Mouse (Mus musculus) C2C12 (cell line): ENCODE data around the gene AC129217.1. TPM values are rescaled to one million over a fixed set of nuclear protein-coding genes. Genes with fewer than 3 reads are reported as not detected.

Experiments used
- H3K27me3 ChIP-seq: one replicate; pipeline ENCODE4 v1.6.1; 2011; ENCODE audit not compliant: control insufficient read depth, insufficient read depth, insufficient read length
- H3K36me3 ChIP-seq: one replicate; pipeline ENCODE4 v1.6.1; 2011; ENCODE audit not compliant: control insufficient read depth, insufficient read depth
- H3K4me3 ChIP-seq: one replicate; pipeline ENCODE4 v1.5.1; 2011; ENCODE audit warnings: mild to moderate bottlenecking, control low read depth; ENCODE audit not compliant: poor library complexity, insufficient read depth, severe bottlenecking
- H3K79me2 ChIP-seq: one replicate; pipeline ENCODE4 v1.6.1; 2011; ENCODE audit not compliant: control insufficient read depth, insufficient read depth
- H3K79me3 ChIP-seq: one replicate; pipeline ENCODE4 v1.6.1; 2011; ENCODE audit warnings: low read depth, control low read depth
- H3ac ChIP-seq: one replicate; pipeline ENCODE3; 2011; ENCODE audit warnings: low read depth; ENCODE audit not compliant: control insufficient read depth, insufficient read length
- CEBPB ChIP-seq: IDR thresholded peaks from one replicate; pipeline ENCODE4 v1.6.1; 2011; ENCODE audit warnings: low read depth, mild to moderate bottlenecking, control low read depth, moderate library complexity
- CTCF ChIP-seq: IDR thresholded peaks from one replicate; pipeline ENCODE4 v1.5.1; 2011; ENCODE audit not compliant: control insufficient read depth, insufficient read depth, insufficient read length
- FOSL1 ChIP-seq: IDR thresholded peaks from one replicate; pipeline ENCODE4 v1.8.0; 2011; ENCODE audit warnings: mild to moderate bottlenecking, low read length; ENCODE audit not compliant: poor library complexity, insufficient read depth, severe bottlenecking
- MAX ChIP-seq: IDR thresholded peaks from one replicate; pipeline ENCODE4 v1.6.1; 2011; ENCODE audit warnings: mild to moderate bottlenecking, control low read depth
- MYOD1 ChIP-seq: IDR thresholded peaks from one replicate; pipeline ENCODE4 v1.6.1; 2011; ENCODE audit warnings: low read depth; ENCODE audit not compliant: control insufficient read depth, insufficient read length
- MYOG ChIP-seq: IDR thresholded peaks from one replicate; pipeline ENCODE4 v1.6.1; 2011; ENCODE audit not compliant: control insufficient read depth, insufficient read length; ENCODE audit errors: extremely low read depth
- USF1 ChIP-seq: IDR thresholded peaks from one replicate; pipeline ENCODE4 v1.6.1; 2011; ENCODE audit warnings: low read depth, mild to moderate bottlenecking, control low read depth, moderate library complexity
- long read RNA-seq, 2 experiments: library from polyadenylated mRNA; unstranded; transcript quantifications; one replicate each; pipeline ENCODE4 v2.0.0; 2019 to 2020
- polyA plus RNA-seq: library from polyadenylated mRNA; unstranded; fragments of >200 nt; fragmentation: generic; extraction: Trizol; gene quantifications from one replicate; pipeline ENCODE4 v1.2.1, GENCODE M21; 2012; ENCODE audit warnings: missing spikeins

The AC129217.1 gene
- 0.54 TPM for polyA plus RNA-seq
- long read RNA-seq, experiment 1, partial matches to known transcripts = 0 of 3 reads
- long read RNA-seq, experiment 1, other reads (novel, unspliced or antisense) = 3 of 3 reads
- long read RNA-seq, experiment 2 = 0 reads

DNA sequence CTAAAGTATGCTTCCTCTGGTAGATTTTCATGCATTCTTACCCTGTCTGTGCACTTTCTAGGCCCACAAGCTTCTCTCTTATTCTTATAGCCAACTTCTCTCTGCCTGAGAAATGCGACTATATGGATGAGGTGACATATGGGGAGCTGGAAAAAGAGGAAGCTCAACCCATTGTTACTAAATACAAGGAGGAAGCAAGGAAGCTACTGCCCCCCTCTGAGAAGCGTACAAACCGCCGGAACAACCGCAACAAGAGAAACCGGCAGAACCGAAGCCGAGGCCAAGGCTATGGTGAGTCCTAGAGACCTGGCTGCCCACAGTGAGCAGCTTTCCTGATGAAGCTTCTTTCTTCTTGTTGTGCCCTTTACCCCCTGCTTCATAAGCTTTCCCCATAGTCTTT lies at the start of gene AC129217.1:
Gene AC129217.1, plus strand, starts transcription at position 114 of the 400 bp plus-strand sequence.
- Histone ChIP-seq H3K4me3 (no peak within 1 kb of the TSS), H3K79me2 (peaks cover 33% of the 10 kb centered on the region), H3K27me3 (no peaks in the 10 kb centered on the region), H3ac (no peak within 1 kb of the TSS), H3K36me3 (peaks cover 98% of the 10 kb centered on the region), H3K79me3 (peaks cover 5% of the 10 kb centered on the region)
- TF ChIP-seq FOSL1 = no peak
- TF ChIP-seq CTCF = no peak
- no peak for TF ChIP-seq CEBPB
- no peak for TF ChIP-seq MYOG
- no peak for TF ChIP-seq MAX
- no peak for TF ChIP-seq MYOD1
- no peak for TF ChIP-seq USF1

DNA sequence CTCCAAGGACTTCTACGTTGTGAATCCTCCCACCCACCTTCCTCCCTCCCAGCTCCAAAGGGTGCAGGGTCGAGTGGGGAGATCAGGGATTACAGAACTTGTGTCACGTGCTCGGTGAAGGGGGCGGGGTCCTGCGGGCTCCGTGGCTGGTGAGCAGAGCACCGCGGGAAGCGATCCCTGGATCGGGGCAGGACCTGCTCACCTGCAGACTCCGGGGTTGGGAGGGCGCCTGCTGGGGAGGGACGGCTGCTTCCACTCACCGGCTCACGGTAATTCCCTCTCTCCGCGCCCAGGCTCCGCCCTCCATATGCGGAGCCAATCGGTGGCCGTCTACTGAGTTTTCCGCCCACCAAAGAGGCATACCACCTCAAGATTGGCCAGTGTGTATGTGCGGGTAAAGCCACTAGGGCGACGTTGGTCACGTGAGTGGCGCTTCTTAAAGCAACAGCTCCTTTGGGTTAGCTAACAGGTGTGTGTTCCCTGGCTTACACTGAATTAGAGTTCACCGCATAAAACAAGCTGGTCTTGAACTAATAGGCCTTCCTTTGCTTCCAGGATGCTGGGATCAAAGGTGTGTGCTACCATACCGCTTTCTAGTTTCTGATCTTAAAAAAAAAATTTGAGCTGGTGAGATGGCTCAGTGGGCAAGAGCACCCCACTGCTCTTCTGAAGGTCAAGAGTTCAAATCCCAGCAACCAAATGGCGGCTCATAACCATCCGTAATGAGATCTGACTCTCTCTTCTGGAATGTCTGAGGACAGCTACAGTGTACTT lies 43.4 kb upstream of the AC129217.1 start, which contains the start of gene Taf6l:
Gene Taf6l, minus strand, starts transcription at position 410 of the 774 bp plus-strand sequence.
- Histone ChIP-seq H3K27me3 (no peaks in the 10 kb centered on the region), H3ac (peak within 1 kb of the TSS; percentile 78), H3K79me2 (peaks cover 12% of the 10 kb centered on the region), H3K36me3 (peaks cover 14% of the 10 kb centered on the region), H3K79me3 (no peaks in the 10 kb centered on the region), H3K4me3 (peak within 1 kb of the TSS; percentile 55)
- TF ChIP-seq CTCF (no peak), FOSL1 (no peak), MYOG (no peak), MYOD1 (peak; percentile 20), CEBPB (no peak), USF1 (peak; percentile 99), MAX (peak; percentile 35)

DNA sequence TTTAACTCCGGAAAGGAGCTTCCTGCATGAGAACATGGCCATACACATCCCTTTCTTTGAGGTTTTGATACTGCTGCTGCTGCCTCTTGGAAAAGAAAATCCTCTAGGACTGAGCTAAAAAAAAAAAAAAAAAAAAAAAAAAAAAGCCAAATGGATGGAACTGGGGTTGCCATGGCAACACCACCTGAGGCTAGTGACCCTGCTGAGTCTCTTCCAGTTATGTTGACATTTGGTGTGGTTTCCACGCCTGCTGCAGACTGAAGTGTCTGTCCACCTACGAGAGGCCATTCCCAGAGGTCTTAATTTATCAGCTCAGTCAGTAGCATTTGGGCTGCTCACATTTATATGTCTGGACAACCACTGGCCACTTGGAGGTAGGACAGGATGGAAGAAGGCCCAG lies 41.1 kb upstream of the AC129217.1 start:
- Histone ChIP-seq H3K79me2 (peaks cover 12% of the 10 kb centered on the region), H3ac (no peak overlapping the region), H3K79me3 (no peaks in the 10 kb centered on the region), H3K36me3 (peaks cover 23% of the 10 kb centered on the region), H3K4me3 (no peak overlapping the region), H3K27me3 (no peaks in the 10 kb centered on the region)
- TF ChIP-seq MYOG = no peak
- no peak for TF ChIP-seq CTCF
- no peak for TF ChIP-seq CEBPB
- TF ChIP-seq MYOD1 = no peak
- TF ChIP-seq FOSL1 = no peak
- no peak for TF ChIP-seq MAX
- TF ChIP-seq USF1 = no peak

DNA sequence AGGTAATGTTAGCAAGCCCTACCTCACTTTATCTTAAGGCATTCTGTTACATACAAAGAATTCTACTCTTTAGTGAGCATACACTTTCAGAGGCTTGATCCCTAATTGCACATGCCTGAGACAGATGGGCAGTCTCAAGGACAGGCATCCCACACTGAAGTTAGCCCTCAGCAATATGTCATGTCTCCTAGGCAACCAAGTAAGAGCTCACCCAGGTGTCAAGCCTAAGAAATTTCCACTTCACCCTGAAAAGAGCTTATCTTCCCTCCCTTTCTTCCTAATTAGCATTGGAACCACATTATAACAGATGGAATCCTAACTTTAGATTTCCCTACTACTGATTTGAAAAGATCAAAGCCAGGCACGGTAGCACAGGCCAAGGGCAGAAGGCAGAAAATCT lies 40.4 kb upstream of the AC129217.1 start:
- H3K36me3 ChIP-seq = peaks cover 30% of the 10 kb centered on the region
- TF ChIP-seq MYOG (no peak), USF1 (no peak), CTCF (no peak), FOSL1 (no peak), CEBPB (no peak), MYOD1 (no peak), MAX (no peak)
- H3K27me3 ChIP-seq = no peaks in the 10 kb centered on the region

DNA sequence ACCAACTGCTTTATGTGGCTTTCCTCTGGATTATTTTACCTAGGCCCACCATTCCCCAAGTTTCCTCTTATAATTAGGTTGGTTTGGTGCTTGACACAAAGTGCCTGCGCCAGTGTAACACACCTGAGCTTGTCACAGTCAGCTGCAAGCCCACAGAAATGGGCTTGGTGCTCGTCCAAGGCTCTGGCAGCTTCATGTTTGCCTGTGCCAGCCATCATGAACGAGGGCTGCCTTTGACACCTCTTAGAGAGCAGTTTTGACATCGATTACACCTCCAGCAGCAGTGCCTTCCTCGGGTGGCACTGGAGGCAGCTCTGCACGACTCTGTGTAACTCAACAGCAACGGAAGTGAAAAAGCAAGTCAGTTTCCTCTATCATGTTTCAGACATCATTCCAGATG lies 39.4 kb upstream of the AC129217.1 start:
- no peak overlapping the region for H3ac ChIP-seq
- no peak overlapping the region for H3K4me3 ChIP-seq
- H3K27me3 ChIP-seq = no peaks in the 10 kb centered on the region
- no peaks in the 10 kb centered on the region for H3K79me3 ChIP-seq
- peaks cover 13% of the 10 kb centered on the region for H3K79me2 ChIP-seq
- H3K36me3 ChIP-seq = peaks cover 40% of the 10 kb centered on the region
- TF ChIP-seq CEBPB = no peak
- no peak for TF ChIP-seq MYOG

More for the DNA sequence above, 40.4 kb upstream of the AC129217.1 start:
- Histone ChIP-seq H3K79me3 (no peaks in the 10 kb centered on the region), H3ac (no peak overlapping the region), H3K4me3 (no peak overlapping the region), H3K79me2 (peaks cover 15% of the 10 kb centered on the region)
